Mouse (Mus musculus) cerebellum, adult 2 months (tissue): ENCODE measurements around the gene Gypa. TPM values are rescaled to one million over a fixed set of nuclear protein-coding genes. Genes with fewer than 3 reads are reported as not detected.

Experiments
- DNase-seq, 2 experiments: peaks; one replicate each; pipeline ENCODE4 v3.0.0; 2021
- H3K27ac ChIP-seq: fragments of 200-500 bp; 2 replicates; pipeline ENCODE4 v1.5.1; 2012; ENCODE audit warnings: low read length, control low read depth, inconsistent platforms; ENCODE audit not compliant: insufficient read depth
- H3K27me3 ChIP-seq: fragments of 200-500 bp; 2 replicates; pipeline ENCODE4 v1.6.1; 2012; ENCODE audit warnings: inconsistent platforms, mild to moderate bottlenecking, low read length, moderate library complexity; ENCODE audit not compliant: control insufficient read depth, insufficient read depth
- H3K4me1 ChIP-seq: fragments of 200-500 bp; 2 replicates; pipeline ENCODE4 v1.6.1; 2011; ENCODE audit warnings: low read length; ENCODE audit not compliant: control insufficient read depth, insufficient read depth
- H3K4me3 ChIP-seq: fragments of 200-500 bp; replicated peaks from 2 replicates; pipeline ENCODE3; 2011; ENCODE audit warnings: mild to moderate bottlenecking, low read depth, low read length, control low read depth; ENCODE audit not compliant: insufficient read depth
- CTCF ChIP-seq: fragments of 200-500 bp; IDR thresholded peaks from 2 replicates; pipeline ENCODE4 v1.5.1; 2011; ENCODE audit warnings: low read depth, mild to moderate bottlenecking, control low read depth, low read length, moderate library complexity, borderline replicate concordance; ENCODE audit not compliant: insufficient read depth
- POLR2A ChIP-seq: fragments of 200-500 bp; IDR thresholded peaks from 2 replicates; pipeline ENCODE4 v1.6.1; 2011; ENCODE audit warnings: low read length, control low read depth, borderline replicate concordance; ENCODE audit not compliant: insufficient read depth
- WGBS: fragments of 180-500 bp; shearing (Covaris S2); methylation state at CpG from one replicate; pipeline ENCODE4 v1.1.7; 2018; 5-methylcytosine and 5-hydroxymethylcytosine counted together
- polyA plus RNA-seq: library from polyadenylated mRNA; depleted of rRNA; stranded (reverse); fragments of >200 nt; gene quantifications from 2 replicates; pipeline ENCODE4 v1.2.3, GENCODE M21; 2012; rRNA removed

Gypa gene
- polyA plus RNA-seq, 1 experiment, result 0.05 TPM

- DNase-seq, result no peak
- no peaks in the 10 kb centered on the region for H3K4me1 ChIP-seq
- no peak overlapping the region for H3K4me3 ChIP-seq
- no peak overlapping the region for H3K27ac ChIP-seq
- WGBS, result 11% methylated on average over 2 of the region's 2 CpGs
- TF ChIP-seq POLR2A (no peak), CTCF (no peak)
- no peaks in the 10 kb centered on the region for H3K27me3 ChIP-seq
Measured at GRCm38 (mm10) chr8:80500244-80500643, 6.7 kb downstream of the Gypa start.

- H3K4me1 ChIP-seq, result no peaks in the 10 kb centered on the region
- 89% methylated on average over 3 of the region's 3 CpGs for WGBS
- H3K4me3 ChIP-seq, result no peak overlapping the region
- TF ChIP-seq CTCF, result no peak
- TF ChIP-seq POLR2A, result no peak
- H3K27me3 ChIP-seq, result no peaks in the 10 kb centered on the region
- no peak for DNase-seq
- H3K27ac ChIP-seq, result no peak overlapping the region
Measured at GRCm38 (mm10) chr8:80500773-80501172, 7.2 kb downstream of the Gypa start.

- H3K27me3 ChIP-seq, result no peaks in the 10 kb centered on the region
- 82% methylated on average over 6 of the region's 6 CpGs for WGBS
- no peak for TF ChIP-seq CTCF
- TF ChIP-seq POLR2A, result no peak
- H3K4me1 ChIP-seq, result no peaks in the 10 kb centered on the region
- no peak for DNase-seq
- H3K27ac ChIP-seq, result no peak overlapping the region
- H3K4me3 ChIP-seq, result no peak overlapping the region
Measured at GRCm38 (mm10) chr8:80501283-80501682, 7.7 kb downstream of the Gypa start.

GRCm38 (mm10) chr8:80526382-80527355 lies 33.1 kb downstream of the Gypa start:
- no peak for TF ChIP-seq POLR2A
- TF ChIP-seq CTCF, result no peak
- WGBS, result 89% methylated on average over 5 of the region's 5 CpGs

GRCm38 (mm10) chr8:80541836-80542235 lies 48.3 kb downstream of the Gypa start:
- H3K27ac ChIP-seq, result no peak overlapping the region
- no peaks in the 10 kb centered on the region for H3K27me3 ChIP-seq
- no peak overlapping the region for H3K4me3 ChIP-seq
- no peaks in the 10 kb centered on the region for H3K4me1 ChIP-seq
- 89% methylated on average over 3 of the region's 3 CpGs for WGBS
- TF ChIP-seq POLR2A (no peak), CTCF (no peak)
- no peak for DNase-seq

More at GRCm38 (mm10) chr8:80526382-80527355, 33.1 kb downstream of the Gypa start:
- Histone ChIP-seq H3K4me3 (no peak overlapping the region), H3K27me3 (no peaks in the 10 kb centered on the region), H3K4me1 (no peaks in the 10 kb centered on the region), H3K27ac (no peak overlapping the region)
- no peak for DNase-seq

- no peak for TF ChIP-seq POLR2A
- no peak for TF ChIP-seq CTCF
- Histone ChIP-seq H3K4me1 (no peaks in the 10 kb centered on the region), H3K27ac (no peak overlapping the region), H3K4me3 (no peak overlapping the region), H3K27me3 (no peaks in the 10 kb centered on the region)
- no peak for DNase-seq
Measured at GRCm38 (mm10) chr8:80550436-80550835, 56.9 kb downstream of the Gypa start.

GRCm38 (mm10) chr8:80551303-80551702 lies 57.7 kb downstream of the Gypa start:
- 42% methylated on average over 3 of the region's 3 CpGs for WGBS
- no peak for DNase-seq
- Histone ChIP-seq H3K4me3 (no peak overlapping the region), H3K4me1 (no peaks in the 10 kb centered on the region), H3K27me3 (no peaks in the 10 kb centered on the region), H3K27ac (no peak overlapping the region)
- no peak for TF ChIP-seq CTCF
- TF ChIP-seq POLR2A, result no peak

- no peak for DNase-seq
- no peak overlapping the region for H3K27ac ChIP-seq
- 84% methylated on average over 2 of the region's 2 CpGs for WGBS
- no peaks in the 10 kb centered on the region for H3K4me1 ChIP-seq
- no peak for TF ChIP-seq POLR2A
- no peak for TF ChIP-seq CTCF
- H3K4me3 ChIP-seq, result no peak overlapping the region
- no peaks in the 10 kb centered on the region for H3K27me3 ChIP-seq
Measured at GRCm38 (mm10) chr8:80554991-80555390, 61.4 kb downstream of the Gypa start.

Other genes with a start within 250 kb of the Gypa start
- gene Frem3, start 117.3 kb downstream of the Gypa start, polyA plus RNA-seq, result 0.23 and 0.25 TPM in 2 replicates
- gene Smarca5, start 245.7 kb downstream of the Gypa start, polyA plus RNA-seq, result 18.9 and 20.7 TPM in 2 replicates